Mouse (Mus musculus): Measurements from ENCODE around the gene Vmn1r195. TPM values are rescaled to one million over a fixed set of nuclear protein-coding genes. Genes with fewer than 3 reads are reported as not detected.
"Not testable (repeated sequence)": the region's sequence is repeated elsewhere in the genome, so short reads cannot be mapped to it uniquely, and the experiment has no call there.

The Vmn1r195 gene
- polyA plus RNA-seq (2014; fragmentation: Nextera tagmentation; extraction: Ambion mirVana): not detected in 2 replicates

DNA sequence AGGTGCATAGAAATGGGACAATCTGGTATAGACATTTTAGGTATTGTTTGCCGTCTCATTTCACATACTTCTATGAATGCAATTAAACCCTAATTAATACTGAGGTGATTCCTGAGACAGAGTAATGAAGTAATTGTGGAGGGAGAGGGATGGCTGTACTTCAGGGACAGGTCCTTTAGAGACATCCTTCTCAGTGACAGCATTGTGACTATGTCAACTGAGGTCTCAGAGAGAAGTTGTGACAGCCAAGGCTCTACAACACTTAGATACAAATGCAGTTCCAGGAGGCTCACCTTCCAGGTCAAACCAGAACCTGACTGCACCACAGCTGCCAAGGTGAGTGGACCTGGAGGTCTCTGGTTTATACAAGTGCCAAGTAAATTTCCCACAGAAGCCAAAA, at the start of gene Vmn1r195:
Gene Vmn1r195, plus strand, starts transcription at position 301 of the 400 bp plus-strand sequence.
- H3K27ac ChIP-seq (ENCODE audit: low read length): not testable (repeated sequence)

DNA sequence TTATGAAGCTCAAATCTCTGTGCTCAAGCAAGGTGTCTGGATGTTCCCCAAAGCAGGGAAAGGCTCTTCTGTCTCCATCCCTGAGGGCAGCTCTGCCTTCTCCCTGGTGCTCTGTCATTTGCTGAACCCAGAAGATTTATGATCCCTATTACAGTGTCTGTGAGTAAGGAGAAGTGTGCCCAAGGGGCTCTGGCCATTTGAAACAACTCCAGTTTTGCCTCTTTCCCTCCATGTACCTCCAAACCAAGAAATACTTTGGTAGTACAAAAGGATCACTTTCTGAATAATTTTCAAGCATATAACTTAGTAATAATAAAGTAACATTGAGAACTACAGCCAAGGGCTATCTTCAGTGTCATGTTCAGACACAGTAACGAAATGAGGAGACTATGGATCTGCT, 47.3 kb upstream of the Vmn1r195 start, which contains the start of gene Vmn1r193:
Gene Vmn1r193, minus strand, starts transcription at position 101 of the 400 bp plus-strand sequence.
- H3K27me3 ChIP-seq (ENCODE audit: control insufficient read depth, insufficient read depth, low read length); H3K4me3 ChIP-seq (ENCODE audit: low read depth, low read length); H3K27ac ChIP-seq (ENCODE audit: low read length); H3K4me1 ChIP-seq (ENCODE audit: control insufficient read depth, insufficient read depth, low read length); H3K9me3 ChIP-seq (ENCODE audit: control insufficient read depth, low read depth, low read length); ATAC-seq (ENCODE audit: insufficient number of reproducible peaks, insufficient read depth, low FRiP score, low read depth); H3K36me3 ChIP-seq (ENCODE audit: control insufficient read depth, insufficient read depth, low read length); H3K4me2 ChIP-seq (replicated peaks; ENCODE audit: low read depth, low read length); H3K9ac ChIP-seq (replicated peaks; ENCODE audit: low read depth, low read length): not testable (repeated sequence)
- WGBS: 85% methylated on average over 1 of the region's 1 CpGs

More for the DNA sequence above, at the start of gene Vmn1r195:
- WGBS: 90% methylated on average over 1 of the region's 1 CpGs
- not testable (repeated sequence) for ATAC-seq (ENCODE audit: insufficient number of reproducible peaks, insufficient read depth, low FRiP score, low read depth); H3K4me1 ChIP-seq (ENCODE audit: control insufficient read depth, insufficient read depth, low read length); H3K9me3 ChIP-seq (ENCODE audit: control insufficient read depth, low read depth, low read length); H3K4me2 ChIP-seq (replicated peaks; ENCODE audit: low read depth, low read length); H3K36me3 ChIP-seq (ENCODE audit: control insufficient read depth, insufficient read depth, low read length); H3K27me3 ChIP-seq (ENCODE audit: control insufficient read depth, insufficient read depth, low read length); H3K4me3 ChIP-seq (ENCODE audit: low read depth, low read length); H3K9ac ChIP-seq (replicated peaks; ENCODE audit: low read depth, low read length)

DNA sequence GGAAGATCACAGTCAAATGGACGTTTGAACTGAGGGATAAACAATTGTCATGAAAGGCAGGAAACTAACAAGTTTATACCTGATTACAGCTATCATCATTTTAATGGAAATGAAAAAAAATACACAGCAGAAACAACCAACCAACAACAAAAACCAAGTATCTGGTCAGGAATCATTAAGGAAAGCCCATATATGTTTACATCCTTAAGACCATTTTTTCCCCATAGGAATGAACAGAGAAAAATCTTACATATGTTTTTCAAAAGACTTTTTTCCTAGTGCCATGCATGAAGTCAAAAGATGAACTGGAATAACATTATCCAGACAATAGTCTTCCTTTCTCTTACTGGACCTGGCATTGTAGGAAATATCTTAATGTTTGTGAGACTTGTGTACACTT, 26.4 kb upstream of the Vmn1r195 start, which contains the start of gene Vmn1r194:
Gene Vmn1r194, plus strand, starts transcription at position 301 of the 400 bp plus-strand sequence.
- H3K9me3 ChIP-seq (ENCODE audit: control insufficient read depth, low read depth, low read length): no peaks in the 10 kb centered on the region
- H3K4me2 ChIP-seq (replicated peaks; ENCODE audit: low read depth, low read length): no peak within 1 kb of the TSS
- no peaks in the 10 kb centered on the region for H3K36me3 ChIP-seq (ENCODE audit: control insufficient read depth, insufficient read depth, low read length)
- no peak within 1 kb of the TSS for H3K27ac ChIP-seq (ENCODE audit: low read length)
- no peak within 1 kb of the TSS for H3K4me3 ChIP-seq (ENCODE audit: low read depth, low read length)
- WGBS: 26% methylated on average over 1 of the region's 1 CpGs
- no peaks in the 10 kb centered on the region for H3K27me3 ChIP-seq (ENCODE audit: control insufficient read depth, insufficient read depth, low read length)
- no peak within 1 kb of the TSS for H3K9ac ChIP-seq (replicated peaks; ENCODE audit: low read depth, low read length)
- H3K4me1 ChIP-seq (ENCODE audit: control insufficient read depth, insufficient read depth, low read length): no peaks in the 10 kb centered on the region
- ATAC-seq (ENCODE audit: insufficient number of reproducible peaks, insufficient read depth, low FRiP score, low read depth): no peak

DNA sequence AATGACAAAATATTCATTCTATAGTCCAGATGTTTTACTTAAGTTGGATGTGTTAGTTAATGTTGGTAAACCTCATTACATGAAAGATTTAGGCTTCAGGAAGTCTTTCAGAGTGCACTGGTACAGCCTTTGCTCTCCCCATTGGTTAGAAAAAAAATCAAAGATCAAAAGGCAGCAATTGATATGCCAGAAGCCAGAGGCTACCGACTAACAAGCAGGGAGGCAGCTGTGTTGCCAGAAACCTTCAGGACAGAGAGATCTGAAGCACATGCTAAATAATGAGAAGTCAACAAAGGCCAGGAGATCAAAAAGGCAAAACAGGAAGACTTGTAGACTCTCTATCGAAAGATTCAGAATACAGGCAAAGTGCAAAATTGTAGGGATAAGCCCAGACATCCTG, 1.4 kb downstream of the Vmn1r195 start:
- H3K4me3 ChIP-seq (ENCODE audit: low read depth, low read length): no peak overlapping the region
- WGBS: 40% methylated on average over 2 of the region's 2 CpGs
- H3K27me3 ChIP-seq (ENCODE audit: control insufficient read depth, insufficient read depth, low read length): no peaks in the 10 kb centered on the region
- no peaks in the 10 kb centered on the region for H3K4me1 ChIP-seq (ENCODE audit: control insufficient read depth, insufficient read depth, low read length)
- H3K36me3 ChIP-seq (ENCODE audit: control insufficient read depth, insufficient read depth, low read length): no peaks in the 10 kb centered on the region
- H3K4me2 ChIP-seq (replicated peaks; ENCODE audit: low read depth, low read length): no peak overlapping the region
- no peaks in the 10 kb centered on the region for H3K9me3 ChIP-seq (ENCODE audit: control insufficient read depth, low read depth, low read length)
- ATAC-seq (ENCODE audit: insufficient number of reproducible peaks, insufficient read depth, low FRiP score, low read depth): no peak
- H3K9ac ChIP-seq (replicated peaks; ENCODE audit: low read depth, low read length): no peak overlapping the region
- no peak overlapping the region for H3K27ac ChIP-seq (ENCODE audit: low read length)

DNA sequence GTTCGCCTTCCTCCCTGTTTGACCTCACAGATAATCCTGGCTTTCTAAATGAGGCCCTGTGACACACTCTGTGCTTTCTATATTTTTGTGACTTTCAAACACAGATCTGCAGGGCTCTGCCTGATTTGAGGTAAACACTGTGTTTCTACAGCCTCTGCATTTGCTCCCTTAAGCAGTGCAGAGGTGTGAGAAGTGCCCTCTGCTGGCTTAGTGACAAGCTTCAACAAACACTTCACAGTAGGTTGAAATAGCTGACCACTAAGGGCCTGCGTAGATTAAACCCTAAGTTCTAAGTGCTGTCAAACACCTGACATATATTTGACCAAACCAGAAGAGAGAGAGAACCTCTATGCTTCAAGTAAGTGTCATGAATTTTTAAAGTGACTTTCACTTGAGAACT, 14.3 kb downstream of the Vmn1r195 start:
- no peak overlapping the region for H3K4me2 ChIP-seq (replicated peaks; ENCODE audit: low read depth, low read length)
- no peaks in the 10 kb centered on the region for H3K4me1 ChIP-seq (ENCODE audit: control insufficient read depth, insufficient read depth, low read length)
- H3K27ac ChIP-seq (ENCODE audit: low read length): no peak overlapping the region
- WGBS: 61% methylated on average over 2 of the region's 2 CpGs
- no peaks in the 10 kb centered on the region for H3K9me3 ChIP-seq (ENCODE audit: control insufficient read depth, low read depth, low read length)
- no peak for ATAC-seq (ENCODE audit: insufficient number of reproducible peaks, insufficient read depth, low FRiP score, low read depth)
- H3K9ac ChIP-seq (replicated peaks; ENCODE audit: low read depth, low read length): no peak overlapping the region
- H3K36me3 ChIP-seq (ENCODE audit: control insufficient read depth, insufficient read depth, low read length): no peaks in the 10 kb centered on the region
- H3K27me3 ChIP-seq (ENCODE audit: control insufficient read depth, insufficient read depth, low read length): no peaks in the 10 kb centered on the region
- H3K4me3 ChIP-seq (ENCODE audit: low read depth, low read length): no peak overlapping the region

DNA sequence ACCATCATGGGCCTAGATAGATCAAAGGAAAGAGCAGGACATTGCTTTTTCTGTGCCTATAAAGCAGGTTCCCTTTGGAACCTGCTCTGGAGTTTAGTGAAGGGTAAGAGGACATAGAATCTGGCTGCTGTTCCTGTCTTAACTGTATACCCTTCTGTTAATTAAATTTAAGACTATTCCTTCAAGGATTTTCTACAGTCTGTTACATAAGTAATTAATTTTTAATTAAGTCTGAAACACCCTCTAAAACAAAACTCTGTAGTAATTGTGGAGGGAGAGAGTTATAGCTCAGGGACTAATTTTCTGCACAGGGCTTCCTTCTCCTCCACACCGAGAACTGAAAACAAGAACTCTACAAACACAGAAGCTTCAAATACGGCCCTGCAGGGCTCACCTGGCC, 19.3 kb downstream of the Vmn1r195 start, which contains the start of gene Vmn1r196:
Gene Vmn1r196, plus strand, starts transcription at position 301 of the 400 bp plus-strand sequence.
- Histone ChIP-seq H3K4me3 (ENCODE audit: low read depth, low read length) (no peak within 1 kb of the TSS), H3K27ac (ENCODE audit: low read length) (no peak within 1 kb of the TSS), H3K9me3 (ENCODE audit: control insufficient read depth, low read depth, low read length) (no peaks in the 10 kb centered on the region), H3K9ac (replicated peaks; ENCODE audit: low read depth, low read length) (no peak within 1 kb of the TSS), H3K4me1 (ENCODE audit: control insufficient read depth, insufficient read depth, low read length) (no peaks in the 10 kb centered on the region), H3K4me2 (replicated peaks; ENCODE audit: low read depth, low read length) (no peak within 1 kb of the TSS), H3K27me3 (ENCODE audit: control insufficient read depth, insufficient read depth, low read length) (no peaks in the 10 kb centered on the region), H3K36me3 (ENCODE audit: control insufficient read depth, insufficient read depth, low read length) (no peaks in the 10 kb centered on the region)
- ATAC-seq (ENCODE audit: insufficient number of reproducible peaks, insufficient read depth, low FRiP score, low read depth): no peak
- WGBS: 76% methylated on average over 2 of the region's 2 CpGs

DNA sequence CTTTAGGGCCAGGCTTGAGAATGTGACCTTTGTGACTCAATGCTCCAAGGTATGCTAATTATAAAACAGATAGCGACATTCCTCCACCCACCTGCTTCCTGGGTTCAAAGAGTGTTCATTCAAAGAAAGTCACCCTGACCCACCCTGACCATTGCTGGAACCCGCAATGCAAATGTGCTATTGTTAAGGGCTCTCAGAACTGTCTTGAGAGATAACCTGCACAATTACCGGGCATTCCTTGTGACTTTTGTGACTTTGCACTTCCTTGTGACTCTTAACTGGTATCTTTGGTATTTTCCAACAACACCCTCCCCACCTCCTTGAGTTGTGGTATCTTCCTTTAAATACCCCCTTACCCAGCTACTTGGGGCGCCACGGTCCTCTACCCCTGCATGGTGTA, 37.8 kb downstream of the Vmn1r195 start:
- H3K27ac ChIP-seq (ENCODE audit: low read length); ATAC-seq (ENCODE audit: insufficient number of reproducible peaks, insufficient read depth, low FRiP score, low read depth); H3K4me2 ChIP-seq (replicated peaks; ENCODE audit: low read depth, low read length); H3K27me3 ChIP-seq (ENCODE audit: control insufficient read depth, insufficient read depth, low read length); H3K4me1 ChIP-seq (ENCODE audit: control insufficient read depth, insufficient read depth, low read length); H3K9me3 ChIP-seq (ENCODE audit: control insufficient read depth, low read depth, low read length); H3K4me3 ChIP-seq (ENCODE audit: low read depth, low read length); H3K9ac ChIP-seq (replicated peaks; ENCODE audit: low read depth, low read length); H3K36me3 ChIP-seq (ENCODE audit: control insufficient read depth, insufficient read depth, low read length): not testable (repeated sequence)
- 91% methylated on average over 5 of the region's 5 CpGs for WGBS

DNA sequence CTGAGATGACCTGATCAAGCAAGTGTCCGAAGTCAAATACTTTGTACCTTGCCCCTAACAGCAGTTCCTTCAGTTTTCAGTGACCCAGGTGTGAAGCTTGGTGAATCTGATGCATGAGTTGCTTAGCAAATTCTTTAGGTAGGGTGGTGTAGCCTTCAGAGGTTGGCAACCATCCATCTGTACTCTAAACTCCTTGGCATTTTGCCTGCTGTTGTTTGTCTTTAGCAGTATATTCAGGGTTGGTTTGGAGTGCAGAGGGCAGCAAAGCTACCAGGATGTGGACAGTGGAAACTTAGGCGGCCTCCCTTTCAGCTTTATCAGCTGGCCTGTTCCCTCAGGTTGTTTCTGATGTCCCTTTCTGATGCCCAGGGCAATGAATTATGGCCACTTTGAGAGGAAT, 45.0 kb downstream of the Vmn1r195 start:
- Histone ChIP-seq H3K4me3 (ENCODE audit: low read depth, low read length) (no peak overlapping the region), H3K4me2 (replicated peaks; ENCODE audit: low read depth, low read length) (no peak overlapping the region), H3K36me3 (ENCODE audit: control insufficient read depth, insufficient read depth, low read length) (no peaks in the 10 kb centered on the region), H3K9me3 (ENCODE audit: control insufficient read depth, low read depth, low read length) (no peaks in the 10 kb centered on the region), H3K4me1 (ENCODE audit: control insufficient read depth, insufficient read depth, low read length) (no peaks in the 10 kb centered on the region), H3K27ac (ENCODE audit: low read length) (no peak overlapping the region), H3K9ac (replicated peaks; ENCODE audit: low read depth, low read length) (no peak overlapping the region), H3K27me3 (ENCODE audit: control insufficient read depth, insufficient read depth, low read length) (no peaks in the 10 kb centered on the region)
- ATAC-seq (ENCODE audit: insufficient number of reproducible peaks, insufficient read depth, low FRiP score, low read depth): no peak
- 79% methylated on average over 2 of the region's 2 CpGs for WGBS

DNA sequence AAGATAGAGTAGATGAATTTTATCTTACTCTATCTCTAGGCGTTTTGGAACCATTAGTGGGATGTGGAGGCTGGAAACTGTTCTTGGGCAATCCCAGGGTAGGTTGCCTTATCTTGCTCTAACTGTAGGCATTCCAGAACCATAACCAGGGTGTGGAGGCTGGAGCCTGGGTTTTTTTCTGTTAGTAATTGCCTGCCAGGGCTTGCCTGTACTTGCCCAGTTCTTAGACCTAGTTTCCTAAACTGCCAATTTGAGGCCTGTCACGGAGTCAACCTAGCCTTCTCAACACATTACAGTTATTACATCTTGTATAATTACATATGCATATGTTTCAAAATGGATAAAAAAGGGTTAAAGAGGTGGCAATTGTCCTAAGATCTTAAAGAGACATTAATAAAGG, 47.0 kb downstream of the Vmn1r195 start:
- Histone ChIP-seq H3K4me3 (ENCODE audit: low read depth, low read length) (no peak overlapping the region), H3K9ac (replicated peaks; ENCODE audit: low read depth, low read length) (no peak overlapping the region), H3K36me3 (ENCODE audit: control insufficient read depth, insufficient read depth, low read length) (no peaks in the 10 kb centered on the region), H3K9me3 (ENCODE audit: control insufficient read depth, low read depth, low read length) (no peaks in the 10 kb centered on the region), H3K4me1 (ENCODE audit: control insufficient read depth, insufficient read depth, low read length) (no peaks in the 10 kb centered on the region), H3K4me2 (replicated peaks; ENCODE audit: low read depth, low read length) (no peak overlapping the region), H3K27ac (ENCODE audit: low read length) (no peak overlapping the region), H3K27me3 (ENCODE audit: control insufficient read depth, insufficient read depth, low read length) (no peaks in the 10 kb centered on the region)
- ATAC-seq (ENCODE audit: insufficient number of reproducible peaks, insufficient read depth, low FRiP score, low read depth): no peak
- WGBS: 87% methylated on average over 2 of the region's 2 CpGs

All from stomach, embryonic 14.5 days (tissue).